Mouse (Mus musculus): Measurements from ENCODE around the gene Gckr.

Gckr gene

GRCm38 (mm10) chr5:31297047-31297757 lies at the start of gene Gckr:
Gckr (plus strand) TSS chr5:31297443.
- DNase-seq, result no peak

- no peak for DNase-seq
These were observed 46.5 kb upstream of the Gckr start for GRCm38 (mm10) chr5:31250716-31251115.

GRCm38 (mm10) chr5:31251541-31252101 lies 45.6 kb upstream of the Gckr start, which contains the start of gene Krtcap3:
Krtcap3 (plus strand) TSS chr5:31251691.
- peak; percentile 23 for DNase-seq

- DNase-seq, result no peak
These were observed 45.1 kb upstream of the Gckr start for GRCm38 (mm10) chr5:31252151-31252550.

GRCm38 (mm10) chr5:31252795-31253545 lies 44.3 kb upstream of the Gckr start:
- DNase-seq, result no peak

GRCm38 (mm10) chr5:31253806-31254205 lies 43.4 kb upstream of the Gckr start:
- DNase-seq, result no peak

- no peak for DNase-seq
These were observed 42.8 kb upstream of the Gckr start for GRCm38 (mm10) chr5:31254452-31254851.

- DNase-seq, result no peak
These were observed 42.3 kb upstream of the Gckr start for GRCm38 (mm10) chr5:31254901-31255300.

- DNase-seq, result no peak
These were observed 41.9 kb upstream of the Gckr start for GRCm38 (mm10) chr5:31255381-31255780.

- DNase-seq, result no peak
These were observed 41.3 kb upstream of the Gckr start for GRCm38 (mm10) chr5:31255971-31256370.

- DNase-seq, result no peak
These were observed 39.6 kb upstream of the Gckr start for GRCm38 (mm10) chr5:31257616-31258015.

- DNase-seq, result no peak
These were observed 31.1 kb upstream of the Gckr start for GRCm38 (mm10) chr5:31266101-31266500.

- DNase-seq, result no peak
These were observed 29.6 kb upstream of the Gckr start for GRCm38 (mm10) chr5:31267686-31268085.

- DNase-seq, result no peak
These were observed 24.2 kb upstream of the Gckr start for GRCm38 (mm10) chr5:31273018-31273417.

GRCm38 (mm10) chr5:31279245-31279988 lies 17.8 kb upstream of the Gckr start:
- no peak for DNase-seq

GRCm38 (mm10) chr5:31288225-31288624 lies 9.0 kb upstream of the Gckr start:
- DNase-seq, result no peak

GRCm38 (mm10) chr5:31288655-31289054 lies 8.6 kb upstream of the Gckr start:
- DNase-seq, result no peak

- DNase-seq, result no peak
These were observed 7.5 kb upstream of the Gckr start for GRCm38 (mm10) chr5:31289626-31290230.

- peak; percentile 94 for DNase-seq
These were observed 6.5 kb upstream of the Gckr start, which contains the start of gene Ift172 for GRCm38 (mm10) chr5:31290521-31291360. Ift172 (minus strand) TSS chr5:31291116.

GRCm38 (mm10) chr5:31291361-31291688 lies 5.9 kb upstream of the Gckr start:
- no peak for DNase-seq

GRCm38 (mm10) chr5:31294964-31295605 lies 2.2 kb upstream of the Gckr start:
- DNase-seq, result peak; percentile 33

All from cerebellum, adult 8-10 months (tissue).